Mouse (Mus musculus) lung, postnatal 0 days (tissue): ENCODE data around the gene Prx. TPM values are rescaled to one million over a fixed set of nuclear protein-coding genes. Genes with fewer than 3 reads are reported as not detected.

Experiments used
- ATAC-seq: fragments of 200-750 bp; cut with Nextera tagmentation; 2 replicates; pipeline ENCODE4 v1.8.0; 2017; ENCODE audit warnings: moderate library complexity
- DNase-seq: peaks from one replicate; pipeline ENCODE4 v3.0.0-alpha.2; 2016; ENCODE audit warnings: low spot score
- H3K27ac ChIP-seq: fragments of 300-500 bp; sonication (generic); 2 replicates; pipeline ENCODE4 v1.5.1; 2014; ENCODE audit warnings: antibody characterized with exemption, mild to moderate bottlenecking, low read length, mixed read lengths
- H3K27me3 ChIP-seq: fragments of 300-500 bp; sonication (generic); replicated peaks from 2 replicates; pipeline ENCODE4 v1.6.1; 2014; ENCODE audit warnings: low read length, mixed read lengths; ENCODE audit not compliant: insufficient read depth
- H3K36me3 ChIP-seq: fragments of 300-500 bp; sonication (generic); 2 replicates; pipeline ENCODE4 v1.6.1; 2014; ENCODE audit warnings: low read length, mixed read lengths; ENCODE audit not compliant: insufficient read depth
- H3K4me1 ChIP-seq: fragments of 300-500 bp; sonication (generic); 2 replicates; pipeline ENCODE4 v1.6.1; 2014; ENCODE audit warnings: antibody characterized with exemption, low read depth, low read length, mixed read lengths; ENCODE audit not compliant: insufficient read depth
- H3K4me2 ChIP-seq: fragments of 300-500 bp; sonication (generic); replicated peaks from 2 replicates; pipeline ENCODE4 v1.6.1; 2014; ENCODE audit warnings: low read depth, mild to moderate bottlenecking, low read length, moderate library complexity, mixed read lengths
- H3K4me3 ChIP-seq: fragments of 300-500 bp; sonication (generic); 2 replicates; pipeline ENCODE4 v1.5.1; 2014; ENCODE audit warnings: low read depth, low read length
- H3K9ac ChIP-seq: fragments of 300-500 bp; sonication (generic); replicated peaks from 2 replicates; pipeline ENCODE4 v1.6.1; 2014; ENCODE audit warnings: low read depth, mild to moderate bottlenecking
- H3K9me3 ChIP-seq: fragments of 300-500 bp; sonication (generic); 2 replicates; pipeline ENCODE4 v1.6.1; 2016; ENCODE audit warnings: low read length, mixed read lengths
- CTCF ChIP-seq: IDR thresholded peaks from 2 replicates; pipeline ENCODE4 v1.5.1; 2016; ENCODE audit warnings: antibody characterized with exemption, mild to moderate bottlenecking
- EP300 ChIP-seq: IDR thresholded peaks from 2 replicates; pipeline ENCODE4 v1.6.1; 2016; ENCODE audit warnings: antibody characterized with exemption, mild to moderate bottlenecking, control low read depth
- WGBS: fragments of 180-500 bp; shearing (Covaris S2); extraction: QIAGEN DNeasy Blood & Tissue Kit; methylation state at CpG from one replicate; pipeline ENCODE4 v1.1.7; 2014; 5-methylcytosine and 5-hydroxymethylcytosine counted together
- polyA plus RNA-seq: library from polyadenylated mRNA; unstranded; fragments of >200 nt; fragmentation: Nextera tagmentation; extraction: Ambion mirVana; gene quantifications from 2 replicates; pipeline ENCODE4 v1.2.1, GENCODE M21; 2015

Gene Prx
- polyA plus RNA-seq, 1 experiment from 2014 or later: 73.2 TPM

GRCm38 (mm10) chr7:27531707-27532106 is 32.6 kb downstream of the Prx start:
- no peak for DNase-seq
- Histone ChIP-seq H3K4me3 (no peak overlapping the region), H3K4me1 (no peaks in the 10 kb centered on the region), H3K27me3 (no peaks in the 10 kb centered on the region), H3K4me2 (no peak overlapping the region), H3K9ac (no peak overlapping the region), H3K36me3 (peaks cover 8% of the 10 kb centered on the region; the same call in 1 of the 2 replicates), H3K9me3 (no peaks in the 10 kb centered on the region), H3K27ac (no peak overlapping the region)
- 88% methylated on average over 10 of the region's 10 CpGs for WGBS
- ATAC-seq: no peak
- TF ChIP-seq EP300 (no peak), CTCF (no peak)

GRCm38 (mm10) chr7:27532480-27533050 is 33.4 kb downstream of the Prx start:
- no peak for TF ChIP-seq EP300
- no peak for TF ChIP-seq CTCF
- Histone ChIP-seq H3K4me2 (no peak overlapping the region), H3K36me3 (peaks cover 13% of the 10 kb centered on the region; the same call in 1 of the 2 replicates), H3K9ac (no peak overlapping the region), H3K9me3 (no peaks in the 10 kb centered on the region), H3K27ac (no peak overlapping the region), H3K4me1 (no peaks in the 10 kb centered on the region), H3K27me3 (no peaks in the 10 kb centered on the region), H3K4me3 (no peak overlapping the region)
- 97% methylated on average over 9 of the region's 9 CpGs for WGBS
- no peak for ATAC-seq
- DNase-seq: no peak

- ATAC-seq (no peak), DNase-seq (no peak)
- no peak overlapping the region for H3K4me3 ChIP-seq
- H3K36me3 ChIP-seq: peaks cover 13% of the 10 kb centered on the region; the same call in 1 of the 2 replicates
- H3K9ac ChIP-seq: no peak overlapping the region
- no peak overlapping the region for H3K4me2 ChIP-seq
- H3K27ac ChIP-seq: no peak overlapping the region
- no peaks in the 10 kb centered on the region for H3K9me3 ChIP-seq
- 65% methylated on average over 2 of the region's 2 CpGs for WGBS
- no peaks in the 10 kb centered on the region for H3K4me1 ChIP-seq
- no peaks in the 10 kb centered on the region for H3K27me3 ChIP-seq
- TF ChIP-seq EP300: no peak
- TF ChIP-seq CTCF: no peak
Measured at GRCm38 (mm10) chr7:27535386-27535785, 36.3 kb downstream of the Prx start.

GRCm38 (mm10) chr7:27536618-27537017 is 37.5 kb downstream of the Prx start:
- H3K9ac ChIP-seq: no peak overlapping the region
- no peak for DNase-seq
- no peak for TF ChIP-seq CTCF
- no peak for TF ChIP-seq EP300
- no peaks in the 10 kb centered on the region for H3K27me3 ChIP-seq
- no peak overlapping the region for H3K27ac ChIP-seq
- no peaks in the 10 kb centered on the region for H3K9me3 ChIP-seq
- no peak overlapping the region for H3K4me2 ChIP-seq
- WGBS: 75% methylated on average over 6 of the region's 6 CpGs
- no peaks in the 10 kb centered on the region for H3K4me1 ChIP-seq
- no peak overlapping the region for H3K4me3 ChIP-seq
- peaks cover 13% of the 10 kb centered on the region; the same call in 1 of the 2 replicates for H3K36me3 ChIP-seq
- no peak for ATAC-seq

GRCm38 (mm10) chr7:27537998-27538397 is 38.9 kb downstream of the Prx start:
- H3K4me1 ChIP-seq: 0 out of 2 replicates have a peak, but pooled peaks cover 4% of the 10 kb centered on the region
- H3K4me2 ChIP-seq: no peak overlapping the region
- H3K36me3 ChIP-seq: peaks cover 5% of the 10 kb centered on the region; the same call in 1 of the 2 replicates

GRCm38 (mm10) chr7:27538797-27539196 is 39.7 kb downstream of the Prx start:
- no peak for TF ChIP-seq EP300
- TF ChIP-seq CTCF: no peak
- WGBS: 85% methylated on average over 2 of the region's 2 CpGs
- Histone ChIP-seq H3K4me3 (no peak overlapping the region), H3K36me3 (0 out of 2 replicates have a peak, but pooled peaks cover 5% of the 10 kb centered on the region), H3K27me3 (no peaks in the 10 kb centered on the region), H3K4me1 (0 out of 2 replicates have a peak, but pooled peaks cover 4% of the 10 kb centered on the region), H3K9ac (no peak overlapping the region), H3K4me2 (no peak overlapping the region), H3K27ac (no peak overlapping the region), H3K9me3 (no peaks in the 10 kb centered on the region)
- ATAC-seq (no peak), DNase-seq (no peak)

More at GRCm38 (mm10) chr7:27537998-27538397, 38.9 kb downstream of the Prx start:
- WGBS: 82% methylated on average over 8 of the region's 8 CpGs
- H3K27me3 ChIP-seq: no peaks in the 10 kb centered on the region
- DNase-seq (no peak), ATAC-seq (no peak)
- no peak overlapping the region for H3K4me3 ChIP-seq
- H3K9me3 ChIP-seq: no peaks in the 10 kb centered on the region
- TF ChIP-seq CTCF: no peak
- TF ChIP-seq EP300: no peak
- no peak overlapping the region for H3K27ac ChIP-seq
- no peak overlapping the region for H3K9ac ChIP-seq
